Mouse (Mus musculus) heart, adult 10 weeks (tissue): ENCODE data around the gene Bpifb9b. TPM values are rescaled to one million over a fixed set of nuclear protein-coding genes. Genes with fewer than 3 reads are reported as not detected.

Experiments used
- polyA plus RNA-seq: library from polyadenylated mRNA; stranded (reverse); fragments of 350-450 nt; fragmentation: Illumina TruSeq; extraction: RNeasy Lipid Tissue Mini Kit (QIAGEN cat#74804); gene quantifications from one replicate; pipeline ENCODE4 v1.2.3, GENCODE M21; 2014; ENCODE audit warnings: low read depth, low replicate concordance

Gene Bpifb9b
- not detected for polyA plus RNA-seq

DNA sequence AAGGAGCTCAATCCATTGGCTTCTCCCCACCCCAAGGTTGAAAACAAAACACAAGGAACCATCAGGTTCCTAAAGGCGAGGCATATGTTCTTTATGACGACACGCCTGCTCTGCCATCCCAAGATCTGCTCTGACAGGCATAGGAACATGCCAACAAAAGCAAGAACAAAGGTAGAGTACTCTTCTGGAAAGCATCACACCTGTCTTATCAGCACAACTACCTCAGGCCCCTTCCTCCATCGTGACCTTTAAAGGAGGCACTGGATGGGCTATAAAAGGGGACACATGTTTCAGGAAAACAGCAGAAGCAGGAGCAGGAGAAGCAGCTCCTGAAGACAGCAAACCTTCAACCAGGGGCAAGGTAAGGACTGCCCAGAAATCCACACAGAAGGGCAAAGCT is at the start of gene Bpifb9b:
TSS of gene Bpifb9b (plus strand) at position 301 of the 400 bp plus-strand sequence.

DNA sequence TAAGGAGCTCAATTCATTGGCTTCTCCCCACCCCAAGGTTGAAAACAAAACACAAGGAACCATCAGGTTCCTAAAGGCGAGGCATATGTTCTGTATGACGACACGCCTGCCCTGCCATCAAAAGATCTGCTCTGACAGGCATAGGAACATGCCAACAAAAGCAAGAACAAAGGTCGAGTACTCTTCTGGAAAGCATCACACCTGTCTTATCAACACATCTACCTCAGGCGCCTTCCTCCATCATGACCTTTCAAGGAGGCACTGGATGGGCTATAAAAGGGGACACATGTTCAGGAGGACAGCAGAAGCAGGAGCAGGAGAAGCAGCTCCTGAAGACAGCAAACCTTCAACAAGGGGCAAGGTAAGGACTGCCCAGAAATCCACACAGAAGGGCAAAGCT is 49.5 kb upstream of the Bpifb9b start, which contains the start of gene Bpifb9a:
TSS of gene Bpifb9a (plus strand) at position 301 of the 400 bp plus-strand sequence.

Other genes starting within 250 kb of the Bpifb9b start
- not detected for gene Bpifa3, start 176.9 kb upstream of the Bpifb9b start, polyA plus RNA-seq
- gene Bpifa1, start 164.3 kb upstream of the Bpifb9b start, polyA plus RNA-seq: not detected
- gene Bpifa5, start 144.6 kb upstream of the Bpifb9b start, polyA plus RNA-seq: not detected
- gene Bpifb1, start 116.4 kb upstream of the Bpifb9b start, polyA plus RNA-seq: not detected
- not detected for gene Bpifb5, start 83.5 kb upstream of the Bpifb9b start, polyA plus RNA-seq
- gene Bpifb9a, start 49.4 kb upstream of the Bpifb9b start, polyA plus RNA-seq: not detected
- gene Cdk5rap1, start 65.8 kb downstream of the Bpifb9b start, polyA plus RNA-seq: 14.2 TPM
- gene Snta1, start 100.9 kb downstream of the Bpifb9b start, polyA plus RNA-seq: 67.4 TPM
- gene Cbfa2t2, start 129.3 kb downstream of the Bpifb9b start, polyA plus RNA-seq: 11.2 TPM
- gene 1700003F12Rik, start 239.9 kb downstream of the Bpifb9b start, polyA plus RNA-seq: not detected
- not detected for gene Actl10, start 244.5 kb downstream of the Bpifb9b start, polyA plus RNA-seq